Mouse (Mus musculus): ENCODE measurements around the gene 5830411N06Rik.

Gene 5830411N06Rik

GRCm38 (mm10) chr7:140247216-140247615, at the start of gene 5830411N06Rik:
Gene 5830411N06Rik (plus strand): TSS chr7:140247284.
- DNase-seq (ENCODE audit: low spot score in 2 of 2): no peak

GRCm38 (mm10) chr7:140201090-140201489, 46.0 kb upstream of the 5830411N06Rik start:
- DNase-seq (ENCODE audit: low spot score in 2 of 2): no peak

GRCm38 (mm10) chr7:140205864-140206263, 41.2 kb upstream of the 5830411N06Rik start, which contains the start of gene Olfr524:
Gene Olfr524 (minus strand): TSS chr7:140205964.
- no peak for DNase-seq (ENCODE audit: low spot score in 2 of 2)

GRCm38 (mm10) chr7:140206904-140207303, 40.2 kb upstream of the 5830411N06Rik start:
- DNase-seq (ENCODE audit: low spot score in 2 of 2): no peak

GRCm38 (mm10) chr7:140208153-140208552, 38.9 kb upstream of the 5830411N06Rik start:
- DNase-seq (ENCODE audit: low spot score in 2 of 2): no peak

GRCm38 (mm10) chr7:140208677-140209076, 38.4 kb upstream of the 5830411N06Rik start:
- DNase-seq (ENCODE audit: low spot score in 2 of 2): no peak

- DNase-seq (ENCODE audit: low spot score in 2 of 2): no peak
Observed at GRCm38 (mm10) chr7:140213841-140214240, 33.2 kb upstream of the 5830411N06Rik start.

GRCm38 (mm10) chr7:140217967-140218366, 29.1 kb upstream of the 5830411N06Rik start, which contains the start of gene Cd163l1:
Gene Cd163l1 (plus strand): TSS chr7:140218267.
- DNase-seq (ENCODE audit: low spot score in 2 of 2): no peak

- DNase-seq (ENCODE audit: low spot score in 2 of 2): no peak
Observed at GRCm38 (mm10) chr7:140219268-140219667, 27.8 kb upstream of the 5830411N06Rik start.

GRCm38 (mm10) chr7:140220375-140220774, 26.7 kb upstream of the 5830411N06Rik start:
- DNase-seq (ENCODE audit: low spot score in 2 of 2): no peak

- no peak for DNase-seq (ENCODE audit: low spot score in 2 of 2)
Observed at GRCm38 (mm10) chr7:140224209-140224608, 22.9 kb upstream of the 5830411N06Rik start.

- DNase-seq (ENCODE audit: low spot score in 2 of 2): no peak
Observed at GRCm38 (mm10) chr7:140228476-140228875, 18.6 kb upstream of the 5830411N06Rik start.

- DNase-seq (ENCODE audit: low spot score in 2 of 2): no peak
Observed at GRCm38 (mm10) chr7:140231026-140231425, 16.1 kb upstream of the 5830411N06Rik start.

GRCm38 (mm10) chr7:140233696-140234095, 13.4 kb upstream of the 5830411N06Rik start:
- no peak for DNase-seq (ENCODE audit: low spot score in 2 of 2)

- DNase-seq (ENCODE audit: low spot score in 2 of 2): no peak
Observed at GRCm38 (mm10) chr7:140253780-140254299, 6.8 kb downstream of the 5830411N06Rik start.

GRCm38 (mm10) chr7:140295746-140296145, 48.7 kb downstream of the 5830411N06Rik start:
- no peak for DNase-seq (ENCODE audit: low spot score in 2 of 2)

- no peak for DNase-seq (ENCODE audit: low spot score in 2 of 2)
Observed at GRCm38 (mm10) chr7:140296876-140297275, 49.8 kb downstream of the 5830411N06Rik start.

GRCm38 (mm10) chr7:140299416-140299815, 52.3 kb downstream of the 5830411N06Rik start:
- DNase-seq (ENCODE audit: low spot score in 2 of 2): no peak

GRCm38 (mm10) chr7:140319861-140320385, 72.8 kb downstream of the 5830411N06Rik start:
- no peak for DNase-seq (ENCODE audit: low spot score in 2 of 2)

GRCm38 (mm10) chr7:140320558-140320957, 73.5 kb downstream of the 5830411N06Rik start, which contains the start of gene Olfr525:
Gene Olfr525 (plus strand): TSS chr7:140320858.
- no peak for DNase-seq (ENCODE audit: low spot score in 2 of 2)

- no peak for DNase-seq (ENCODE audit: low spot score in 2 of 2)
Observed at GRCm38 (mm10) chr7:140321135-140321534, 74.1 kb downstream of the 5830411N06Rik start.

GRCm38 (mm10) chr7:140329766-140330304, 82.8 kb downstream of the 5830411N06Rik start:
- DNase-seq (ENCODE audit: low spot score in 2 of 2): no peak

GRCm38 (mm10) chr7:140333717-140334116, 86.6 kb downstream of the 5830411N06Rik start, which contains the start of gene Olfr527:
Gene Olfr527 (plus strand): TSS chr7:140334017.
- no peak for DNase-seq (ENCODE audit: low spot score in 2 of 2)

All from spleen, postnatal 14 days (tissue).